Mouse (Mus musculus): Measurements from ENCODE around the gene Efna3.

The Efna3 gene

GRCm38 (mm10) chr3:89285526-89285925 lies 37.2 kb downstream of the Efna3 start:
- in situ Hi-C loops (cut with MboI, MseI) = no loop called here

- in situ Hi-C loops (cut with MboI, MseI) = loop anchor here (5.0 kb wide), 1 partner anchor 37 kb away; the partner anchor contains the start of genes Krtcap2 and Trim46
Measured at GRCm38 (mm10) chr3:89284261-89284660, 38.5 kb downstream of the Efna3 start.

GRCm38 (mm10) chr3:89282291-89282643 lies 40.5 kb downstream of the Efna3 start:
- in situ Hi-C loops (cut with MboI, MseI) = loop anchor here (5.0 kb wide), 1 partner anchor 35 kb away; the partner anchor contains the start of genes Krtcap2 and Trim46

GRCm38 (mm10) chr3:89281579-89282290 lies 41.0 kb downstream of the Efna3 start:
- in situ Hi-C loops (cut with MboI, MseI) = loop anchor here (5.0 kb wide), 1 partner anchor 34 kb away; the partner anchor contains the start of genes Krtcap2 and Trim46

- in situ Hi-C loops (cut with MboI, MseI) = loop anchor here (5.0 kb wide), 1 partner anchor 34 kb away; the partner anchor contains the start of genes Krtcap2 and Trim46
Measured at GRCm38 (mm10) chr3:89280606-89281511, 41.9 kb downstream of the Efna3 start, which contains the start of gene Efna1. Efna1 (minus strand) TSS chr3:89281142.

GRCm38 (mm10) chr3:89280050-89280605 lies 42.6 kb downstream of the Efna3 start:
- in situ Hi-C loops (cut with MboI, MseI) = loop anchor here (5.0 kb wide), 1 partner anchor 33 kb away; the partner anchor contains the start of genes Krtcap2 and Trim46

- in situ Hi-C loops (cut with MboI, MseI) = no loop called here
Measured at GRCm38 (mm10) chr3:89279153-89279890, 43.4 kb downstream of the Efna3 start.

- in situ Hi-C loops (cut with MboI, MseI) = no loop called here
Measured at GRCm38 (mm10) chr3:89278643-89279042, 44.1 kb downstream of the Efna3 start.

- in situ Hi-C loops (cut with MboI, MseI) = no loop called here
Measured at GRCm38 (mm10) chr3:89278107-89278506, 44.7 kb downstream of the Efna3 start.

GRCm38 (mm10) chr3:89277281-89278021 lies 45.3 kb downstream of the Efna3 start:
- in situ Hi-C loops (cut with MboI, MseI) = no loop called here

- in situ Hi-C loops (cut with MboI, MseI) = no loop called here
Measured at GRCm38 (mm10) chr3:89276061-89276460, 46.7 kb downstream of the Efna3 start.

GRCm38 (mm10) chr3:89271760-89272159 lies 51.0 kb downstream of the Efna3 start:
- in situ Hi-C loops (cut with MboI, MseI) = no loop called here

- in situ Hi-C loops (cut with MboI, MseI) = no loop called here
Measured at GRCm38 (mm10) chr3:89270891-89271290, 51.9 kb downstream of the Efna3 start.

GRCm38 (mm10) chr3:89270051-89270755 lies 52.6 kb downstream of the Efna3 start, which contains the start of gene Slc50a1:
Slc50a1 (minus strand) TSS chr3:89270570.
- in situ Hi-C loops (cut with MboI, MseI) = no loop called here

GRCm38 (mm10) chr3:89268916-89269315 lies 53.8 kb downstream of the Efna3 start:
- in situ Hi-C loops (cut with MboI, MseI) = no loop called here

- in situ Hi-C loops (cut with MboI, MseI) = no loop called here
Measured at GRCm38 (mm10) chr3:89266439-89266893, 56.3 kb downstream of the Efna3 start.

Measured in regulatory T cell (primary cell).